Mouse (Mus musculus) midbrain, embryonic 12.5 days (tissue): Measurements from ENCODE around the gene Nudt7. TPM values are rescaled to one million over a fixed set of nuclear protein-coding genes. Genes with fewer than 3 reads are reported as not detected.

ENCODE experiments used
- ATAC-seq: fragments of 200-750 bp; cut with Nextera tagmentation; 2 replicates; pipeline ENCODE4 v1.8.0; 2017; ENCODE audit warnings: low read depth, moderate TSS enrichment, moderate library complexity; ENCODE audit not compliant: low FRiP score
- H3K27ac ChIP-seq: fragments of 300-500 bp; sonication (generic); replicated peaks from 2 replicates; pipeline ENCODE4 v1.5.1; 2016; ENCODE audit warnings: mild to moderate bottlenecking
- H3K27me3 ChIP-seq: fragments of 300-500 bp; sonication (generic); 2 replicates; pipeline ENCODE4 v1.6.1; 2016; ENCODE audit warnings: mild to moderate bottlenecking
- H3K36me3 ChIP-seq: fragments of 300-500 bp; sonication (generic); 2 replicates; pipeline ENCODE4 v1.6.1; 2016
- H3K4me1 ChIP-seq: fragments of 300-500 bp; sonication (generic); 2 replicates; pipeline ENCODE4 v1.6.1; 2016
- H3K4me2 ChIP-seq: fragments of 300-500 bp; sonication (generic); replicated peaks from 2 replicates; pipeline ENCODE4 v1.6.1; 2016; ENCODE audit warnings: mild to moderate bottlenecking, moderate library complexity
- H3K4me3 ChIP-seq: fragments of 300-500 bp; sonication (generic); 2 replicates; pipeline ENCODE4 v1.5.1; 2016; ENCODE audit warnings: mild to moderate bottlenecking
- H3K9ac ChIP-seq: fragments of 300-500 bp; sonication (generic); replicated peaks from 2 replicates; pipeline ENCODE4 v1.6.1; 2016; ENCODE audit warnings: mild to moderate bottlenecking, moderate library complexity
- H3K9me3 ChIP-seq: fragments of 300-500 bp; sonication (generic); 2 replicates; pipeline ENCODE4 v1.6.1; 2016; ENCODE audit warnings: mild to moderate bottlenecking
- WGBS: fragments of 180-500 bp; shearing (Covaris S2); methylation state at CpG from one replicate; pipeline ENCODE4 v1.1.7; 2016; 5-methylcytosine and 5-hydroxymethylcytosine counted together
- polyA plus RNA-seq: library from polyadenylated mRNA; unstranded; fragments of >200 nt; fragmentation: Nextera tagmentation; extraction: Ambion mirVana; gene quantifications from 2 replicates; pipeline ENCODE4 v1.2.1, GENCODE M21; 2016

Gene Nudt7
- 8.5 and 10.1 TPM in 2 replicates for polyA plus RNA-seq

- ATAC-seq: peak; percentile 86
- Histone ChIP-seq H3K9ac (peak within 1 kb of the TSS; percentile 45), H3K27ac (0 out of 2 replicates have a peak within 1 kb of the TSS, but pooled peaks have one; percentile 3), H3K27me3 (no peaks in the 10 kb centered on the region), H3K36me3 (no peaks in the 10 kb centered on the region), H3K4me2 (peak within 1 kb of the TSS; percentile 77), H3K4me1 (peaks cover 9% of the 10 kb centered on the region), H3K4me3 (peak within 1 kb of the TSS; percentile 46), H3K9me3 (no peaks in the 10 kb centered on the region)
- WGBS: 6% methylated on average over 23 of the region's 23 CpGs
Measured at GRCm38 (mm10) chr8:114133510-114134362, at the start of gene Nudt7. Gene Nudt7 (plus strand): TSS chr8:114133557.

- no peak for ATAC-seq
- no peak overlapping the region for H3K4me2 ChIP-seq
- WGBS: 98% methylated on average over 4 of the region's 4 CpGs
- no peaks in the 10 kb centered on the region for H3K9me3 ChIP-seq
- H3K9ac ChIP-seq: no peak overlapping the region
- H3K27ac ChIP-seq: no peak overlapping the region
- H3K36me3 ChIP-seq: no peaks in the 10 kb centered on the region
- H3K4me3 ChIP-seq: no peak overlapping the region
- no peaks in the 10 kb centered on the region for H3K27me3 ChIP-seq
- H3K4me1 ChIP-seq: no peaks in the 10 kb centered on the region
Measured at GRCm38 (mm10) chr8:114087932-114088331, 45.4 kb upstream of the Nudt7 start.

GRCm38 (mm10) chr8:114090736-114091135 is 42.6 kb upstream of the Nudt7 start:
- no peak overlapping the region for H3K27ac ChIP-seq

GRCm38 (mm10) chr8:114093321-114093720 is 40.0 kb upstream of the Nudt7 start:
- 90% methylated on average over 3 of the region's 3 CpGs for WGBS
- no peak overlapping the region for H3K4me2 ChIP-seq
- H3K36me3 ChIP-seq: no peaks in the 10 kb centered on the region
- H3K9ac ChIP-seq: no peak overlapping the region
- no peak for ATAC-seq
- no peaks in the 10 kb centered on the region for H3K27me3 ChIP-seq
- no peaks in the 10 kb centered on the region for H3K9me3 ChIP-seq
- no peaks in the 10 kb centered on the region for H3K4me1 ChIP-seq
- no peak overlapping the region for H3K27ac ChIP-seq
- H3K4me3 ChIP-seq: no peak overlapping the region

More at GRCm38 (mm10) chr8:114090736-114091135, 42.6 kb upstream of the Nudt7 start:
- Histone ChIP-seq H3K4me2 (no peak overlapping the region), H3K4me3 (no peak overlapping the region), H3K36me3 (no peaks in the 10 kb centered on the region), H3K4me1 (no peaks in the 10 kb centered on the region), H3K27me3 (no peaks in the 10 kb centered on the region), H3K9me3 (no peaks in the 10 kb centered on the region), H3K9ac (no peak overlapping the region)
- WGBS: 81% methylated on average over 4 of the region's 4 CpGs
- no peak for ATAC-seq

GRCm38 (mm10) chr8:114094526-114094925 is 38.8 kb upstream of the Nudt7 start:
- Histone ChIP-seq H3K4me2 (no peak overlapping the region), H3K27me3 (no peaks in the 10 kb centered on the region), H3K4me3 (no peak overlapping the region), H3K27ac (no peak overlapping the region), H3K9ac (no peak overlapping the region), H3K4me1 (no peaks in the 10 kb centered on the region), H3K36me3 (no peaks in the 10 kb centered on the region), H3K9me3 (no peaks in the 10 kb centered on the region)
- whole genome bisulfite sequencing: 95% methylated on average over 4 of the region's 4 CpGs
- no peak for ATAC-seq

- 64% methylated on average over 14 of the region's 14 CpGs for WGBS
- H3K9me3 ChIP-seq: no peaks in the 10 kb centered on the region
- no peaks in the 10 kb centered on the region for H3K36me3 ChIP-seq
- H3K4me1 ChIP-seq: no peaks in the 10 kb centered on the region
- no peak overlapping the region for H3K27ac ChIP-seq
- no peak overlapping the region for H3K4me2 ChIP-seq
- H3K4me3 ChIP-seq: no peak overlapping the region
- no peak overlapping the region for H3K9ac ChIP-seq
- no peaks in the 10 kb centered on the region for H3K27me3 ChIP-seq
- ATAC-seq: no peak
Measured at GRCm38 (mm10) chr8:114100561-114101206, 32.7 kb upstream of the Nudt7 start.

- Histone ChIP-seq H3K9me3 (no peaks in the 10 kb centered on the region), H3K27ac (no peak overlapping the region), H3K4me3 (no peak overlapping the region), H3K36me3 (no peaks in the 10 kb centered on the region), H3K9ac (no peak overlapping the region), H3K4me1 (no peaks in the 10 kb centered on the region), H3K27me3 (no peaks in the 10 kb centered on the region), H3K4me2 (no peak overlapping the region)
- no peak for ATAC-seq
- 89% methylated on average over 7 of the region's 7 CpGs for WGBS
Measured at GRCm38 (mm10) chr8:114103401-114103800, 30.0 kb upstream of the Nudt7 start.

- Histone ChIP-seq H3K36me3 (no peaks in the 10 kb centered on the region), H3K27ac (no peak overlapping the region), H3K9ac (no peak overlapping the region), H3K4me2 (no peak overlapping the region), H3K4me3 (no peak overlapping the region), H3K9me3 (no peaks in the 10 kb centered on the region), H3K27me3 (no peaks in the 10 kb centered on the region), H3K4me1 (peaks cover 4% of the 10 kb centered on the region; the same call in 1 of the 2 replicates)
- ATAC-seq: no peak
- WGBS: 94% methylated on average over 5 of the region's 5 CpGs
Measured at GRCm38 (mm10) chr8:114105971-114106370, 27.4 kb upstream of the Nudt7 start.

- Histone ChIP-seq H3K4me3 (no peak overlapping the region), H3K27me3 (no peaks in the 10 kb centered on the region), H3K4me1 (peaks cover 4% of the 10 kb centered on the region; the same call in 1 of the 2 replicates), H3K36me3 (no peaks in the 10 kb centered on the region), H3K9me3 (no peaks in the 10 kb centered on the region), H3K4me2 (no peak overlapping the region), H3K9ac (no peak overlapping the region), H3K27ac (peak overlapping the region; percentile 36; the same call in 1 of the 2 replicates)
- 63% methylated on average over 20 of the region's 20 CpGs for WGBS
- no peak for ATAC-seq
Measured at GRCm38 (mm10) chr8:114109365-114110140, 23.8 kb upstream of the Nudt7 start.

- Histone ChIP-seq H3K4me1 (peaks cover 20% of the 10 kb centered on the region), H3K36me3 (no peaks in the 10 kb centered on the region), H3K9ac (no peak overlapping the region), H3K9me3 (no peaks in the 10 kb centered on the region), H3K4me3 (no peak overlapping the region), H3K27me3 (no peaks in the 10 kb centered on the region), H3K27ac (peak overlapping the region; percentile 71), H3K4me2 (no peak overlapping the region)
- no peak for ATAC-seq
- WGBS: 10% methylated on average over 1 of the region's 1 CpGs
Measured at GRCm38 (mm10) chr8:114115076-114115475, 18.3 kb upstream of the Nudt7 start.

GRCm38 (mm10) chr8:114116049-114116448 is 17.3 kb upstream of the Nudt7 start:
- Histone ChIP-seq H3K36me3 (no peaks in the 10 kb centered on the region), H3K27me3 (no peaks in the 10 kb centered on the region), H3K9me3 (no peaks in the 10 kb centered on the region), H3K4me1 (peaks cover 20% of the 10 kb centered on the region), H3K4me2 (peak overlapping the region; percentile 22), H3K27ac (peak overlapping the region; percentile 71), H3K9ac (no peak overlapping the region), H3K4me3 (no peak overlapping the region)
- peak; percentile 76 for ATAC-seq
- 0% methylated on average over 2 of the region's 2 CpGs for WGBS

- no peak overlapping the region for H3K9ac ChIP-seq
- no peaks in the 10 kb centered on the region for H3K27me3 ChIP-seq
- no peak for ATAC-seq
- H3K4me1 ChIP-seq: peaks cover 20% of the 10 kb centered on the region
- H3K4me2 ChIP-seq: no peak overlapping the region
- H3K36me3 ChIP-seq: no peaks in the 10 kb centered on the region
- H3K9me3 ChIP-seq: no peaks in the 10 kb centered on the region
- H3K27ac ChIP-seq: no peak overlapping the region
- H3K4me3 ChIP-seq: no peak overlapping the region
Measured at GRCm38 (mm10) chr8:114117439-114117838, 15.9 kb upstream of the Nudt7 start.
